Mouse (Mus musculus): ENCODE results near the gene Ina. TPM values are rescaled to one million over a fixed set of nuclear protein-coding genes. Genes with fewer than 3 reads are reported as not detected.
A peak's percentile ranks its signal among the peaks of the same experiment; 100 is the strongest.

The Ina gene
- total and polyA plus RNA-seq, 3 experiments, result not detected

- TF ChIP-seq SIN3A (IDR thresholded peaks at IDR 0.05; ENCODE audit: low read length) (peak; percentile 87), NRF1 (IDR thresholded peaks at IDR 0.05; ENCODE audit: insufficient read depth, low read depth, low read length, poor library complexity, severe bottlenecking) (peak; percentile 50), GABPA (IDR thresholded peaks at IDR 0.05; ENCODE audit: low read depth, low read length) (no peak), CHD2 (IDR thresholded peaks at IDR 0.05; ENCODE audit: low read length) (no peak), MXI1 (IDR thresholded peaks at IDR 0.05; ENCODE audit: low read depth, low read length) (0 out of 2 replicates have a peak, but pooled peaks have one; percentile 23), TBP (IDR thresholded peaks at IDR 0.05; ENCODE audit: low read depth, low read length) (0 out of 2 replicates have a peak, but pooled peaks have one; percentile 45), ZC3H11A (IDR thresholded peaks at IDR 0.05; ENCODE audit: low read depth, low read length) (peak; percentile 99), SMC3 (IDR thresholded peaks at IDR 0.05; ENCODE audit: low read depth, low read length) (peak; percentile 99), KAT2A (conservative IDR thresholded peaks at IDR 0.05; ENCODE audit: low read depth, low read length) (no peak), POLR2AphosphoS2 (IDR thresholded peaks at IDR 0.05; ENCODE audit: low read length) (no peak), USF2 (IDR thresholded peaks at IDR 0.05; ENCODE audit: borderline replicate concordance in 1 of 2, insufficient read depth in 1 of 2, low read depth in 1 of 2, low read length in 2 of 2) (no peak), CHD1 (IDR thresholded peaks at IDR 0.05; ENCODE audit: low read depth, low read length) (no peak), ETS1 (IDR thresholded peaks at IDR 0.05; ENCODE audit: low read depth, low read length) (peak; percentile 43; the same call in 1 of the 2 replicates), EP300 (IDR thresholded peaks at IDR 0.05; ENCODE audit: low read depth in 1 of 2, low read length in 2 of 2) (no peak), CTCF (IDR thresholded peaks at IDR 0.05 in 2 of 3, conservative IDR thresholded peaks at IDR 0.05 in 1 of 3; ENCODE audit: control insufficient read depth in 1 of 3, insufficient read depth in 1 of 3, low read depth in 2 of 3, low read length in 3 of 3, poor library complexity in 1 of 3, severe bottlenecking in 1 of 3) (peak; percentile 97 to 99 (median 99)), MAZ (IDR thresholded peaks at IDR 0.05; ENCODE audit: low read depth, low read length) (no peak), E2F4 (IDR thresholded peaks at IDR 0.05; ENCODE audit: borderline replicate concordance, low read depth, low read length) (no peak), MYC (IDR thresholded peaks at IDR 0.05; ENCODE audit: low read depth, low read length) (peak; percentile 80), UBTF (IDR thresholded peaks at IDR 0.05; ENCODE audit: borderline replicate concordance, insufficient read depth, low read depth, low read length) (no peak), USF1 (IDR thresholded peaks at IDR 0.05; ENCODE audit: low read depth, low read length) (no peak), RAD21 (IDR thresholded peaks at IDR 0.05; ENCODE audit: low read depth, low read length) (no peak; the same call in none of the 2 replicates), MAX (IDR thresholded peaks at IDR 0.05; ENCODE audit: low read length) (no peak; the same call in 1 of the 2 replicates), BHLHE40 (IDR thresholded peaks at IDR 0.05; ENCODE audit: borderline replicate concordance, low read depth, low read length) (no peak), POLR2AphosphoS5 (IDR thresholded peaks at IDR 0.05; ENCODE audit: borderline replicate concordance, low read depth, low read length) (no peak), ZMIZ1 (IDR thresholded peaks at IDR 0.05; ENCODE audit: low read depth, low read length) (no peak), HCFC1 (IDR thresholded peaks at IDR 0.05; ENCODE audit: low read depth, low read length) (peak; percentile 47; the same call in 1 of the 2 replicates), POLR2A (IDR thresholded peaks at IDR 0.05; ENCODE audit: control insufficient read depth in 1 of 2, insufficient read depth in 1 of 2, low read depth in 1 of 2, low read length in 2 of 2, poor library complexity in 1 of 2) (peak in 1 of 2 experiments; percentile 38; a peak in 1 of 4 replicates), ZNF384 (IDR thresholded peaks at IDR 0.05; ENCODE audit: low read depth, low read length) (peak; percentile 85), JUND (IDR thresholded peaks at IDR 0.05; ENCODE audit: low read depth, low read length) (0 out of 2 replicates have a peak, but pooled peaks have one; percentile 32), MAFK (IDR thresholded peaks at IDR 0.05; ENCODE audit: borderline replicate concordance, low read depth, low read length) (no peak), GATA1 (IDR thresholded peaks at IDR 0.05; ENCODE audit: low read depth, low read length) (no peak), MEF2A (IDR thresholded peaks at IDR 0.05; ENCODE audit: extremely low read depth, insufficient replicate concordance, low read depth, low read length, poor library complexity, severe bottlenecking) (no peak)
- peak overlapping the region; percentile 38 for H3K9ac ChIP-seq (ENCODE audit: control insufficient read depth, low read depth, low read length, poor library complexity, severe bottlenecking)
- no peak overlapping the region for H3K27ac ChIP-seq (ENCODE audit: control insufficient read depth, low read depth, low read length)
- peaks cover 2% of the 10 kb centered on the region; the same call in 1 of the 2 replicates for H3K79me2 ChIP-seq (ENCODE audit: control insufficient read depth, insufficient read depth, low read length, poor library complexity)
- H3K27me3 ChIP-seq (ENCODE audit: control insufficient read depth in 1 of 2, insufficient read depth in 2 of 2, low read length in 2 of 2), result no peaks in the 10 kb centered on the region
- no peak overlapping the region for H3K4me3 ChIP-seq (ENCODE audit: control insufficient read depth in 1 of 2, insufficient read depth in 1 of 2, low read depth in 2 of 2, low read length in 2 of 2)
- DNase-seq (ENCODE audit: low read depth, low spot score), result peak; percentile 96
- peaks cover 0 to 21% of the 10 kb centered on the region in 2 experiments; a peak in 2 of 4 replicates for H3K36me3 ChIP-seq (ENCODE audit: control insufficient read depth in 1 of 2, insufficient read depth in 2 of 2, low read length in 2 of 2)
- H3K9me3 ChIP-seq (replicated peaks; ENCODE audit: insufficient read depth, low read length), result no peaks in the 10 kb centered on the region
- H3K4me1 ChIP-seq (ENCODE audit: control insufficient read depth in 1 of 2, insufficient read depth in 2 of 2, low read length in 2 of 2), result peaks cover 13 to 28% of the 10 kb centered on the region in 2 experiments
These were observed 23.4 kb upstream of the Ina start for GRCm38 (mm10) chr19:46991145-46991544.

Data from MEL (cell line).